Mouse (Mus musculus): ENCODE measurements around the gene Eef2. TPM values are rescaled to one million over a fixed set of nuclear protein-coding genes. Genes with fewer than 3 reads are reported as not detected.

The Eef2 gene
- total and polyA plus RNA-seq, 3 experiments: 1,752 to 4,660 (median 2,649) TPM

GRCm38 (mm10) chr10:81229735-81230437 lies 53.5 kb downstream of the Eef2 start:
- Histone ChIP-seq H3K4me2 (ENCODE audit: insufficient read depth, low read depth, poor library complexity, severe bottlenecking) (no peak overlapping the region), H3K27me3 (replicated peaks) (peaks cover 16% of the 10 kb centered on the region), H3K36me3 (replicated peaks in 1 of 2; ENCODE audit: control insufficient read depth in 1 of 2, insufficient read depth in 1 of 2, low read length in 1 of 2) (peaks cover 0 to 9% of the 10 kb centered on the region in 2 experiments), H3K27ac (ENCODE audit: insufficient read depth, low read depth) (no peak overlapping the region), H3K9ac (ENCODE audit: insufficient read depth, low read depth) (no peak overlapping the region), H3K79me2 (replicated peaks; ENCODE audit: control insufficient read depth, extremely low read depth, insufficient read depth, poor library complexity, severe bottlenecking) (no peaks in the 10 kb centered on the region), H3K4me1 (ENCODE audit: control insufficient read depth in 1 of 2, insufficient read depth in 2 of 2) (peaks cover 14 to 17% of the 10 kb centered on the region in 2 experiments), H3K4me3 (replicated peaks in 1 of 3; ENCODE audit: low read depth in 2 of 3, low read length in 2 of 3, poor library complexity in 1 of 3) (no peak overlapping the region), H3K9me3 (replicated peaks; ENCODE audit: low read length) (no peaks in the 10 kb centered on the region)
- TF ChIP-seq IRF4 (IDR thresholded peaks at IDR 0.05; ENCODE audit: low read depth, low read length) (no peak), NELFE (IDR thresholded peaks at IDR 0.05; ENCODE audit: low read depth, low read length) (no peak), CHD1 (IDR thresholded peaks at IDR 0.05; ENCODE audit: low read depth, low read length) (no peak), NRF1 (IDR thresholded peaks at IDR 0.05; ENCODE audit: low read depth, low read length) (no peak), UBTF (IDR thresholded peaks at IDR 0.05; ENCODE audit: low read depth, low read length) (no peak), POLR2A (IDR thresholded peaks at IDR 0.05; ENCODE audit: low read depth, low read length) (no peak), SIN3A (IDR thresholded peaks at IDR 0.05; ENCODE audit: low read length) (no peak), RAD21 (IDR thresholded peaks at IDR 0.05; ENCODE audit: low read depth, low read length) (no peak), PAX5 (IDR thresholded peaks at IDR 0.05; ENCODE audit: low read length) (no peak), ZNF384 (IDR thresholded peaks at IDR 0.05; ENCODE audit: low read depth, low read length) (no peak), ZMIZ1 (IDR thresholded peaks at IDR 0.05; ENCODE audit: low read depth, low read length) (no peak), EP300 (IDR thresholded peaks at IDR 0.05; ENCODE audit: low read length) (no peak), KAT2A (IDR thresholded peaks at IDR 0.05; ENCODE audit: insufficient replicate concordance, low read length) (no peak), POLR2AphosphoS2 (IDR thresholded peaks at IDR 0.05; ENCODE audit: low read depth, low read length) (no peak), TBP (conservative IDR thresholded peaks at IDR 0.05; ENCODE audit: low read depth, low read length) (no peak), USF2 (conservative IDR thresholded peaks at IDR 0.05; ENCODE audit: low read depth, low read length) (no peak), ETS1 (conservative IDR thresholded peaks at IDR 0.05; ENCODE audit: low read depth, low read length) (no peak), E2F4 (IDR thresholded peaks at IDR 0.05; ENCODE audit: insufficient replicate concordance, low read depth, low read length) (no peak), BHLHE40 (IDR thresholded peaks at IDR 0.05; ENCODE audit: low read depth, low read length) (no peak), GABPA (IDR thresholded peaks at IDR 0.05; ENCODE audit: insufficient replicate concordance, low read depth, low read length) (no peak)
- DNase-seq (ENCODE audit: extremely low read depth): no peak
- dilution Hi-C loops (cut with MboI; ENCODE audit: extremely low pct_ligation_motif_present, extremely low pct_unique_long_range_greater_than_20kb, low sequenced_read_pairs) (no loop called here), in situ Hi-C loops (cut with MboI; ENCODE audit: low pct_ligation_motif_present, low pct_unique_long_range_greater_than_20kb, low sequenced_read_pairs) (no loop called here)
